Mouse (Mus musculus) ES-Bruce4 (cell line): ENCODE data around the gene Serpinb11.

Experiments
- CTCF ChIP-seq: IDR thresholded peaks from one replicate; pipeline ENCODE4 v1.8.1; 2011; ENCODE audit warnings: low read depth, low read length
- EP300 ChIP-seq: IDR thresholded peaks from 2 replicates; pipeline ENCODE4 v1.6.1; 2011; ENCODE audit warnings: low read depth, low read length; ENCODE audit not compliant: insufficient read depth

DNA sequence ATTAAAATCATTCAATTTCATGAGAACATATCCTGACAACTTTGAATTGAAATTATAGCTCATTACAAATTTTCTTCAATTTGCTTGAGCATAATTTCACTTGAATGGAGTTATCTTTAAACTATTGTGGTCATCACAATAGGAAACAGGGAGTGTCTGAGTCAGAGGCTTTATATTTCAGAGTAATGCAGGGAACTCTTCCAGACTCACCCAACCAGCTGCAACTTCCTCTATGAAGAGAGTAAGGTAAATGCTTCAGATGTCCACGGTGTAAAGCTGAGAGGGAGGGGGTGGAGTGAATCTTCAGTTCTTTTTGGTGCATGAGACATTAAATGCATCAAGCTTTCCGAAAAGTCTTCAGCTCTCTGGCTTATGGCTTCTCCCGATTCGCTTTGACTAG, 61.5 kb downstream of the Serpinb11 start:
- no peak for TF ChIP-seq CTCF
- no peak for TF ChIP-seq EP300
